Mouse (Mus musculus) kidney, embryonic 16.5 days (tissue): ENCODE measurements around the gene P4ha2. TPM values are rescaled to one million over a fixed set of nuclear protein-coding genes. Genes with fewer than 3 reads are reported as not detected.

Experiments used
- ATAC-seq: fragments of 200-750 bp; cut with Nextera tagmentation; 2 replicates; pipeline ENCODE4 v1.8.0; 2017; ENCODE audit warnings: moderate TSS enrichment; ENCODE audit not compliant: low FRiP score, low TSS enrichment
- H3K27ac ChIP-seq: fragments of 300-500 bp; sonication (generic); 2 replicates; pipeline ENCODE4 v1.5.1; 2014; ENCODE audit warnings: low read length
- H3K27me3 ChIP-seq: fragments of 300-500 bp; sonication (generic); 2 replicates; pipeline ENCODE4 v1.6.1; 2014; ENCODE audit warnings: low read length, control low read depth, mixed read lengths; ENCODE audit not compliant: insufficient read depth
- H3K36me3 ChIP-seq: fragments of 300-500 bp; sonication (generic); 2 replicates; pipeline ENCODE4 v1.6.1; 2014; ENCODE audit warnings: low read length, control low read depth, mixed read lengths; ENCODE audit not compliant: insufficient read depth
- H3K4me1 ChIP-seq: fragments of 300-500 bp; sonication (generic); 2 replicates; pipeline ENCODE4 v1.6.1; 2014; ENCODE audit warnings: low read length, control low read depth, mixed read lengths; ENCODE audit not compliant: insufficient read depth
- H3K4me2 ChIP-seq: fragments of 300-500 bp; sonication (generic); replicated peaks from 2 replicates; pipeline ENCODE4 v1.6.1; 2014; ENCODE audit warnings: low read depth, low read length
- H3K4me3 ChIP-seq: fragments of 300-500 bp; sonication (generic); 2 replicates; pipeline ENCODE4 v1.5.1; 2014; ENCODE audit warnings: mild to moderate bottlenecking, low read length
- H3K9ac ChIP-seq: fragments of 300-500 bp; sonication (generic); replicated peaks from 2 replicates; pipeline ENCODE4 v1.6.1; 2014; ENCODE audit warnings: low read length
- H3K9me3 ChIP-seq: fragments of 300-500 bp; sonication (generic); 2 replicates; pipeline ENCODE4 v1.6.1; 2016; ENCODE audit warnings: low read length, control low read depth
- whole genome bisulfite sequencing: fragments of 180-500 bp; shearing (Covaris S2); extraction: QIAGEN DNeasy Blood & Tissue Kit; methylation state at CpG from one replicate; pipeline ENCODE4 v1.1.7; 2014; 5-methylcytosine and 5-hydroxymethylcytosine counted together
- polyA plus RNA-seq: library from polyadenylated mRNA; unstranded; fragments of >200 nt; fragmentation: Nextera tagmentation; extraction: Ambion mirVana; gene quantifications from 2 replicates; pipeline ENCODE4 v1.2.1, GENCODE M21; 2015

Gene P4ha2
- polyA plus RNA-seq, 1 experiment from 2014 or later: 43.0 TPM

- Histone ChIP-seq H3K4me3 (peak overlapping the region; percentile 58), H3K36me3 (no peaks in the 10 kb centered on the region), H3K4me1 (peaks cover 28% of the 10 kb centered on the region), H3K4me2 (peak overlapping the region; percentile 80), H3K27ac (peak overlapping the region; percentile 75; the same call in 1 of the 2 replicates), H3K9ac (peak overlapping the region; percentile 74), H3K27me3 (no peaks in the 10 kb centered on the region), H3K9me3 (no peaks in the 10 kb centered on the region)
- 24% methylated on average over 12 of the region's 12 CpGs for WGBS
- 0 out of 2 replicates have a peak, but pooled peaks have one; percentile 14 for ATAC-seq
These were observed 32.4 kb upstream of the P4ha2 start for GRCm38 (mm10) chr11:54067318-54067995.

GRCm38 (mm10) chr11:54067996-54068519 is 31.8 kb upstream of the P4ha2 start:
- Histone ChIP-seq H3K27me3 (no peaks in the 10 kb centered on the region), H3K36me3 (no peaks in the 10 kb centered on the region), H3K4me1 (peaks cover 29% of the 10 kb centered on the region), H3K9me3 (no peaks in the 10 kb centered on the region), H3K27ac (peak overlapping the region; percentile 75), H3K4me3 (peak overlapping the region; percentile 58), H3K9ac (peak overlapping the region; percentile 74), H3K4me2 (peak overlapping the region; percentile 80)
- 18% methylated on average over 4 of the region's 4 CpGs for WGBS
- ATAC-seq: 0 out of 2 replicates have a peak, but pooled peaks have one; percentile 37

GRCm38 (mm10) chr11:54068520-54069371 is 31.1 kb upstream of the P4ha2 start, which contains the start of gene Pdlim4:
TSS of gene Pdlim4 (minus strand) at chr11:54069014.
- Histone ChIP-seq H3K36me3 (no peaks in the 10 kb centered on the region), H3K9me3 (no peaks in the 10 kb centered on the region), H3K4me2 (peak within 1 kb of the TSS; percentile 80), H3K9ac (peak within 1 kb of the TSS; percentile 74), H3K27ac (peak within 1 kb of the TSS; percentile 75), H3K4me3 (peak within 1 kb of the TSS; percentile 58), H3K4me1 (peaks cover 27% of the 10 kb centered on the region), H3K27me3 (no peaks in the 10 kb centered on the region)
- ATAC-seq: peak; percentile 64
- WGBS: under 1% methylated on average over 56 of the region's 61 CpGs

GRCm38 (mm10) chr11:54071726-54072445 is 28.0 kb upstream of the P4ha2 start:
- Histone ChIP-seq H3K4me1 (peaks cover 21% of the 10 kb centered on the region; the same call in 1 of the 2 replicates), H3K27ac (no peak overlapping the region), H3K27me3 (no peaks in the 10 kb centered on the region), H3K4me3 (no peak overlapping the region), H3K4me2 (no peak overlapping the region), H3K9me3 (no peaks in the 10 kb centered on the region), H3K36me3 (no peaks in the 10 kb centered on the region), H3K9ac (no peak overlapping the region)
- no peak for ATAC-seq
- WGBS: 86% methylated on average over 5 of the region's 5 CpGs

- no peaks in the 10 kb centered on the region for H3K27me3 ChIP-seq
- H3K4me1 ChIP-seq: peaks cover 9% of the 10 kb centered on the region; the same call in 1 of the 2 replicates
- H3K4me3 ChIP-seq: no peak overlapping the region
- H3K27ac ChIP-seq: no peak overlapping the region
- no peak for ATAC-seq
- no peak overlapping the region for H3K4me2 ChIP-seq
- H3K9me3 ChIP-seq: no peaks in the 10 kb centered on the region
- no peaks in the 10 kb centered on the region for H3K36me3 ChIP-seq
- no peak overlapping the region for H3K9ac ChIP-seq
- WGBS: 52% methylated on average over 4 of the region's 4 CpGs
These were observed 26.6 kb upstream of the P4ha2 start for GRCm38 (mm10) chr11:54073291-54073690.

DNA sequence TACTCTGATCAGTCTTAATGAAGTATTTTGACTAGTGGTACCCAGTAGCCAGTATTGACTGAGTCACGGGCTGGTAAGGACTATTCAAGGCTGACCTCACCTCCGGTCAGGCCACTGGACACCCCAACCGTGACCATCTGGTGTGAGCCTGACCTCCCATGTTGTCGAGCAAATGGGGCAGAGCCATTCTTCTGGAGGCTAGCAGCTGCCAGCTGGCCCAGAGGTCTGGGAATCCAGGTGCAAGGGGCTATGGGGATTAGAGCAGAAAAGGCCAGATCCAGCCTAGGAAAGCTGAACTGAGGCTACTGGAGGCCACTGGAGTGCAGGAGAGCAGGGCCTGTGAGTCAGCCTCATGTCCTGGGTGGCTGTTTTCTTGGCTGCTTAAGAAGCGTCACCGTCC is 24.5 kb upstream of the P4ha2 start:
- no peaks in the 10 kb centered on the region for H3K36me3 ChIP-seq
- H3K4me1 ChIP-seq: 0 out of 2 replicates have a peak, but pooled peaks cover 6% of the 10 kb centered on the region
- no peak overlapping the region for H3K4me3 ChIP-seq
- ATAC-seq: no peak
- H3K9me3 ChIP-seq: no peaks in the 10 kb centered on the region
- WGBS: 44% methylated on average over 6 of the region's 6 CpGs
- H3K27me3 ChIP-seq: no peaks in the 10 kb centered on the region
- H3K27ac ChIP-seq: no peak overlapping the region
- no peak overlapping the region for H3K4me2 ChIP-seq
- no peak overlapping the region for H3K9ac ChIP-seq

GRCm38 (mm10) chr11:54076101-54076500 is 23.8 kb upstream of the P4ha2 start:
- no peak overlapping the region for H3K9ac ChIP-seq
- no peaks in the 10 kb centered on the region for H3K9me3 ChIP-seq
- H3K36me3 ChIP-seq: no peaks in the 10 kb centered on the region
- H3K4me3 ChIP-seq: no peak overlapping the region
- ATAC-seq: no peak
- no peak overlapping the region for H3K27ac ChIP-seq
- H3K27me3 ChIP-seq: no peaks in the 10 kb centered on the region
- no peak overlapping the region for H3K4me2 ChIP-seq
- H3K4me1 ChIP-seq: 0 out of 2 replicates have a peak, but pooled peaks cover 6% of the 10 kb centered on the region
- 97% methylated on average over 1 of the region's 1 CpGs for WGBS

DNA sequence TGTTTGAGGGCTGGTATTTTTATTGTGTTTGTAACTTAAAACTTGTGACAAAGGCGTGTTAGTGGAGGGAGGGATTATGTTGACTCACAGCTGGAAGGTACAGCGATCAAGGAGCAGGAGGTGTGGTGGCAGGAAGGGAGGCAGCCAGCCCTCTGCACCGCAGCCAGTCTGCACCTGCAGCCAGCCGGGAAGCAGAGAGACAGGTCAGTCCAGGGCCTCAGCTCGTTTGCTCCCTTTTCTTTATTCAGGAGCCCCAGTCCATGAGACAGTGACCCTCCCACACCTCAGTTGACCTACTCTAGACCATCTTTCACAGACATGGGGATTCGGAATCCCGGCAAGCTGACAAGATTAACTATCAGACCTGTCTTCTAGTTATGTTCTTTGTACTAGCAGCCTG is 19.5 kb upstream of the P4ha2 start:
- H3K4me2 ChIP-seq: no peak overlapping the region
- H3K27ac ChIP-seq: no peak overlapping the region
- H3K4me1 ChIP-seq: 0 out of 2 replicates have a peak, but pooled peaks cover 3% of the 10 kb centered on the region
- no peak overlapping the region for H3K4me3 ChIP-seq
- ATAC-seq: peak; percentile 76
- H3K27me3 ChIP-seq: no peaks in the 10 kb centered on the region
- no peaks in the 10 kb centered on the region for H3K9me3 ChIP-seq
- WGBS: 10% methylated on average over 7 of the region's 7 CpGs
- H3K36me3 ChIP-seq: no peaks in the 10 kb centered on the region
- no peak overlapping the region for H3K9ac ChIP-seq

DNA sequence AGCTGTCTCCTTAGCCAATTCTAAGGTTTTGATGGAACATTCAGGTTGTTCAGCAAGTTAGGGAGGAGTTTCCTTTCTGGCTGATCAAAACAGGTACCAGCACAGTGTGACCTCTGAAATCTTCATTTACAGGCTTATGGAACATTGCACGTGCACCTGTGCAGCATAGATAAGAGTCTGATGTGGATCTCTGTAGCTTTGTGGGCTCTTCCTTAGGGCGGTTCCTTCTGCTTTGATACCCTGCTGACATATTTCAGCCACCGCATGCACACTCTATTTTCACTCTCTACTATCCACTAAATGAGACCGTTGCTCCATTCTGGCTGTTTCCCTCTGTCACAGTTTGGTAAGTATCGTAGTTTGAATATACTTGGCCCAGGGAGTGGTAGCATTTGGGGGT is 17.2 kb upstream of the P4ha2 start:
- H3K36me3 ChIP-seq: no peaks in the 10 kb centered on the region
- H3K27me3 ChIP-seq: no peaks in the 10 kb centered on the region
- H3K27ac ChIP-seq: no peak overlapping the region
- H3K4me3 ChIP-seq: no peak overlapping the region
- no peak overlapping the region for H3K9ac ChIP-seq
- no peaks in the 10 kb centered on the region; the same call in 1 of the 2 replicates for H3K9me3 ChIP-seq
- no peak for ATAC-seq
- H3K4me2 ChIP-seq: no peak overlapping the region
- 91% methylated on average over 5 of the region's 5 CpGs for WGBS
- 0 out of 2 replicates have a peak, but pooled peaks cover 3% of the 10 kb centered on the region for H3K4me1 ChIP-seq
